Mouse (Mus musculus) stomach, embryonic 16.5 days (tissue): ENCODE measurements at regions not wholly inside any gene's neighbourhood (a gene's known extent, or its start where the extent isn't known, plus 50 kb on each side); places are given as distances from the start of the nearest gene placed in this dataset.

ENCODE experiments used
- ATAC-seq: fragments of 200-750 bp; cut with Nextera tagmentation; 2 replicates; pipeline ENCODE4 v1.8.0; 2017; ENCODE audit warnings: moderate number of reproducible peaks, moderate TSS enrichment; ENCODE audit not compliant: insufficient read depth, low FRiP score
- H3K27ac ChIP-seq: fragments of 300-500 bp; sonication (generic); 2 replicates; pipeline ENCODE4 v1.5.1; 2014; ENCODE audit warnings: low read length
- H3K27me3 ChIP-seq: fragments of 300-500 bp; sonication (generic); 2 replicates; pipeline ENCODE4 v1.6.1; 2014; ENCODE audit warnings: low read length, control low read depth, mixed read lengths; ENCODE audit not compliant: control insufficient read depth, insufficient read depth
- H3K36me3 ChIP-seq: fragments of 300-500 bp; sonication (generic); 2 replicates; pipeline ENCODE4 v1.6.1; 2014; ENCODE audit warnings: low read length; ENCODE audit not compliant: control insufficient read depth, insufficient read depth
- H3K4me1 ChIP-seq: fragments of 300-500 bp; sonication (generic); 2 replicates; pipeline ENCODE4 v1.6.1; 2014; ENCODE audit warnings: low read length, control low read depth, mixed read lengths; ENCODE audit not compliant: control insufficient read depth, insufficient read depth
- H3K4me2 ChIP-seq: fragments of 300-500 bp; sonication (generic); 2 replicates; pipeline ENCODE4 v1.6.1; 2014; ENCODE audit warnings: low read depth, low read length, mixed read lengths
- H3K4me3 ChIP-seq: fragments of 300-500 bp; sonication (generic); replicated peaks from 2 replicates; pipeline ENCODE4 v1.5.1; 2014; ENCODE audit warnings: mild to moderate bottlenecking, low read length
- H3K9ac ChIP-seq: fragments of 300-500 bp; sonication (generic); 2 replicates; pipeline ENCODE4 v1.6.1; 2014; ENCODE audit warnings: low read length
- H3K9me3 ChIP-seq: fragments of 300-500 bp; sonication (generic); replicated peaks from 2 replicates; pipeline ENCODE4 v1.6.1; 2016; ENCODE audit warnings: low read length, control low read depth; ENCODE audit not compliant: control insufficient read depth
- WGBS: fragments of 180-500 bp; shearing (Covaris S2); extraction: QIAGEN DNeasy Blood & Tissue Kit; methylation state at CpG from one replicate; pipeline ENCODE4 v1.1.7; 2014; 5-methylcytosine and 5-hydroxymethylcytosine counted together

DNA sequence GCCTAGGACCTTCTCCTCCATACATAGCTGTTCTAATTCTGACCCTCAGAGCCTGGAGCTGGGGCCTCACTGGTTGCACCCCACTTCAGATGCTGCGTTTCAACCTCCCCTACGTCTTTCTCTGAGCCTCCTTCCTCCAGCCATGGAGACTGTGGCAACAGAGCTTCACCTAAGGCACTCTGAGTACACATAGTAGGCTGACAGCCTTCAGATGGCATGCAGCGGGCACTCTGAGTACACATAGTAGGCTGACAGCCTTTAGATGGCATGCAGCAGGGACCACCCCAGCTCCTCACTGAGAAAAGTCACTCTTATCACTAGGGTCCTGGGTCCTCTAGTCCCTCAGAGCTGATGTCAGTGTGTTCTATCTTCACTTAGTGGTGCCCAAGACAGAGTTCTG is 86.3 kb upstream of the Mvb12b start:
- Histone ChIP-seq H3K36me3 (no peaks in the 10 kb centered on the region), H3K4me2 (no peak overlapping the region), H3K4me1 (no peaks in the 10 kb centered on the region), H3K4me3 (no peak overlapping the region), H3K9ac (no peak overlapping the region), H3K27ac (no peak overlapping the region), H3K9me3 (no peaks in the 10 kb centered on the region), H3K27me3 (no peaks in the 10 kb centered on the region)
- ATAC-seq = no peak
- WGBS = 79% methylated on average over 3 of the region's 3 CpGs

DNA sequence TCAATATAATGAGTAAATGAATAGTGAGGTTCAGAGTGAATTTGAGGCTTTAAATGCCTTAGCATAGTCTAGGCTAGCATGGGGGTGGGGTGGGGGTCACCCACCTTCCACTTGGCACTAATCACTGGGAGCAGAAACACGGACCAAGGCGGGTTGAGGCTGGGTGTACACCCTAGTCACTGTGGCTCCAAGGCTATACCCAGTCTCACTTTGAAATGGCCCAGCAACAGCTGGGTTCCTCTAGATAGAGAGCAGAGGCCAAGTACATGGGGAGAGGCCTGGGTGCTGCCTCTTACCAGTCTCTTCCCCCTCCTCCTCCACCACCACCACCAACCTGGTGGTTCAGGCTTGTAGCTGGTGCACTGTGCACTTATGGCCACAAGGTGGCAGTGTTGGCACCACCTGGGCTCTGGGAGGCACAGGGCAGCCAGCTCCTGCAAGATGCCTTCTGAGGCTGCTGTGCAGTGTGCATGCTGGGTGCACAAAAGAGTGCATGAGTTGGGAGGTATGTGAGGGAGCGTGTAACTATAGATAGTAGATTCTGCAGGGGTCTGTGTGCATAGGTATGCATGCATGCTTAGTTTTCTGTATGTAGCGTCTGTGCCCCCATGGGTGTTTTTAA is 85.6 kb upstream of the Mvb12b start:
- no peaks in the 10 kb centered on the region for H3K36me3 ChIP-seq
- WGBS = 69% methylated on average over 4 of the region's 4 CpGs
- ATAC-seq = peak; percentile 59; the same call in 1 of the 2 replicates
- H3K4me3 ChIP-seq = no peak overlapping the region
- H3K4me2 ChIP-seq = no peak overlapping the region
- H3K27me3 ChIP-seq = no peaks in the 10 kb centered on the region
- no peaks in the 10 kb centered on the region for H3K4me1 ChIP-seq
- H3K9me3 ChIP-seq = no peaks in the 10 kb centered on the region
- H3K9ac ChIP-seq = no peak overlapping the region
- H3K27ac ChIP-seq = no peak overlapping the region

DNA sequence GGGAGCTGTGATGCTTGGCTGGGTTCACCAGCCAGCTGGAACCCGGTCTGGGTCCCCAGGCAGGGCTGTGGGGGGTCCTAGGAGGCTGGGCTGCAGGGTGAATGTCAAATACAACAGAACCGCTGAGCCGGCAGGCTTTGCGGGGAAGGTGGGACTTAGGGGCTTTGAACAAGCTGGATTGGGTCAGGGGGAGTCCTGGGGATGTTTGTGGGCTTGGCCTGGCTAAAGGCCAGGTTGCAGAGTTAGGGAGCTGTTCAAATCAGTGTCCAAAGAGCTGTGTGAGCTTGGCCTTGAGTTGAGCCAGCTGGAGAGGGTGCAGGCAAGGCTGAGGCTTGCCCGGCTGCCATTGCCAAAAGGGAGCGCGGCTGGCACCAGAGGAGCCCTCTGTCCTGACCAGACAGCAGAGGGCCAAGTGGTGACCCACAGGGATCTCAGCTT is 79.3 kb upstream of the Mvb12b start:
- H3K9ac ChIP-seq = peak overlapping the region; percentile 60
- H3K27me3 ChIP-seq = no peaks in the 10 kb centered on the region
- peaks cover 7% of the 10 kb centered on the region; the same call in 1 of the 2 replicates for H3K4me1 ChIP-seq
- no peaks in the 10 kb centered on the region for H3K36me3 ChIP-seq
- H3K9me3 ChIP-seq = no peaks in the 10 kb centered on the region
- peak overlapping the region; percentile 33 for H3K4me3 ChIP-seq
- peak; percentile 73; the same call in 1 of the 2 replicates for ATAC-seq
- peak overlapping the region; percentile 47 for H3K4me2 ChIP-seq
- 23% methylated on average over 7 of the region's 7 CpGs for WGBS
- H3K27ac ChIP-seq = no peak overlapping the region

DNA sequence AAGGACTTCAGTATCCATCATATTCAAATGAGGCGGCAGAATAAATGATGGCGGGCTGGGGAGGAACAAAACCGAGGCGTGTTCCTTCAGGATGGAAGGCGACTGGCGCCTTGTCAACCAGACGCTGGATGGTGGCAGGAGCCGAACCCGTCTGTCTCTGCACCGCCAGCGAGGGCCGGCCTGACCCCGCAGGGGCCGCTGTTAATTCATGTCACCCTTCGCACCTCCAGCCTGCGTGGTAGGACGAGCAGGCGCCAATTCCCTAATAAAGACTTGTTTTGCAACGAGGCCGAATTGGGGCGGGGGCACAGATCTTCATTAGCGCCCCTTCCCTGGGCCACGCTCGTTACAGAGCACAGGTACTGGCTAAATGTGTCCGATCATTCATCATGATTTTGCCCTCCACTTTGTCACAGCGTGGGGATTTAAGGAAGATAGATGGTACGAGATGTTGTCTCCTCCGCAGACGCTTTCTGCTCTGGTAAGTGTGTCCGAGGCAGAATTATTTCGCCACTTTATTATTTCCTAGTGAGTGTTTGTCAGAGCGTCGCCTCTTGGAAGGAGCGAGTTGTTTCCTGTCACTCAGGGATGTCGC is 78.7 kb upstream of the Mvb12b start:
- 16% methylated on average over 35 of the region's 35 CpGs for WGBS
- no peak overlapping the region for H3K27ac ChIP-seq
- H3K4me2 ChIP-seq = peak overlapping the region; percentile 47
- H3K36me3 ChIP-seq = no peaks in the 10 kb centered on the region
- no peaks in the 10 kb centered on the region for H3K27me3 ChIP-seq
- H3K4me3 ChIP-seq = peak overlapping the region; percentile 33
- H3K9ac ChIP-seq = peak overlapping the region; percentile 60
- H3K4me1 ChIP-seq = peaks cover 7% of the 10 kb centered on the region; the same call in 1 of the 2 replicates
- H3K9me3 ChIP-seq = no peaks in the 10 kb centered on the region
- ATAC-seq = no peak

DNA sequence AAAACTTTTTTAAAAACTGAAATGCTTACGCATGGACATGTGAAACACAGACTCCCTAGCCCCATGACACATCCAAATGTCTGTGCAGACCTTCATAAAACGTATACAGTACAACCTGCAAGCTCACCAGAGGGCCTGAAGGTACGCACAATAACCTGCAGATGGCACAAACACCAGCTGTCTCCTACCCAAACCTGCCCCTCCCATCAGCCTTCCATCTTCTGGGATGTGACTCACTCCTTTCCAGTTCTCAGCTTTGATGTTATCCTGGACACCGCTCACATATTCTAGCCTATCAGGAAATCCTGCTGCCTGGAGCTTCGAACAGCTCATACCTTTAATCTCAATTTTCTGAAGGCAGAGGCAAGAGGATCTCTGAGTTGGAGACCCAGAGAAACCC is 76.3 kb upstream of the Mvb12b start:
- 81% methylated on average over 5 of the region's 5 CpGs for WGBS
- Histone ChIP-seq H3K9me3 (no peaks in the 10 kb centered on the region), H3K27me3 (no peaks in the 10 kb centered on the region), H3K27ac (no peak overlapping the region), H3K4me2 (no peak overlapping the region), H3K4me1 (peaks cover 7% of the 10 kb centered on the region; the same call in 1 of the 2 replicates), H3K9ac (no peak overlapping the region), H3K36me3 (no peaks in the 10 kb centered on the region), H3K4me3 (no peak overlapping the region)
- no peak for ATAC-seq

DNA sequence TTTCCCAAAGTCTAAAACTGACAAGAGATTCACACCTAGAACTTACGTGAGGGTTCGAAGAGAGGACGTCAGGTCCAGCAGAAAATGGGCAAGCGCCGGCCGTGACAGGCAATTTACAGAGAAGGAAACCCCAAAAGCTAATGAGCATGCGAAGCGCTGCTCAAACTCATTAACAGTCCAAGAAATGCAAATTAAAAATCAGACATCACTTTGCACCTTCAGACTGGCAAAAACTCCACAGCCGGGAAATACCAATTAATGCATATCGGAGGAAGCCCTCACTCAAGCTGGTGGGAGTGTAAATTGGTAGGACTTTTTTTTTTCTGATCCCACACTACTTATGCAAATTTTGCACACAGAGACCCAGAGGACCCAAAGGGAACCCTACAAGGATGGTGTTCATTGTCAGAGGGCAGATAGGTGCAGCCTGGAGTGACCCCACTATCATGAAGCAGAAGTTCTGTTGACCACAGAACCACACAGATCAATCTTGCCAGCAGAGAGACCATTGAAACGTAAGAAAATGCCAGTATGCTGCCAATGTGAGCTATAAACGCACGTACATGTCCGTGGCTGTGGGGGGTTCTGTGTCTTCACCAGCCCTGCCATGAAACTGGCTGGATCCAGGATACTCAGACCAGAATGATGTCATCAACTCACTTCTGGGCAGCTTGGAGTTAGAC is 74.8 kb upstream of the Mvb12b start:
- no peak for ATAC-seq
- Histone ChIP-seq H3K9me3 (no peaks in the 10 kb centered on the region; the same call in 1 of the 2 replicates), H3K27ac (no peak overlapping the region), H3K36me3 (no peaks in the 10 kb centered on the region), H3K9ac (no peak overlapping the region), H3K4me1 (peaks cover 7% of the 10 kb centered on the region; the same call in 1 of the 2 replicates), H3K27me3 (no peaks in the 10 kb centered on the region), H3K4me3 (no peak overlapping the region), H3K4me2 (no peak overlapping the region)
- WGBS = 86% methylated on average over 14 of the region's 14 CpGs

DNA sequence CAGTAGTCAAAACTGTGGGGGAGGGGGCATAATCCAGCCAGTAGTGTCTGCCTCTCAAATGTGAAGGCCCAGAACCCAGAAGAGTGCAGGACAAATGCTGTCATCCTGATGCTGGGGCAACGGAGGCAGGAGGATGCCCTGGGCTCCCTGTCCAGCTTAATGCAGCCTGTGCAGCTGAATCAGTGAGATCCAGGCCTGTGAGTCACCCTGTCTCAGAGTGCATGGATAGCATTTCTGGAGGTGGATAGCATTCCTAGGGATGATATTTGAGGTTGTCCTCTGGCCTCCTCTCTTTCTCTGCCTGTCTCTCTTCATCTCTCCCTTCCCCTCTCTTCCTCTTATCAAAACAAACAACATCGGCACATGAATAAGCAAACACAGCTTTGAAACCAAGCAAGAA is 73.8 kb upstream of the Mvb12b start:
- 51% methylated on average over 2 of the region's 2 CpGs for WGBS
- Histone ChIP-seq H3K36me3 (no peaks in the 10 kb centered on the region), H3K9ac (no peak overlapping the region), H3K27me3 (no peaks in the 10 kb centered on the region), H3K4me3 (no peak overlapping the region), H3K9me3 (no peaks in the 10 kb centered on the region; the same call in 1 of the 2 replicates), H3K27ac (no peak overlapping the region), H3K4me1 (peaks cover 7% of the 10 kb centered on the region; the same call in 1 of the 2 replicates), H3K4me2 (no peak overlapping the region)
- ATAC-seq = no peak

DNA sequence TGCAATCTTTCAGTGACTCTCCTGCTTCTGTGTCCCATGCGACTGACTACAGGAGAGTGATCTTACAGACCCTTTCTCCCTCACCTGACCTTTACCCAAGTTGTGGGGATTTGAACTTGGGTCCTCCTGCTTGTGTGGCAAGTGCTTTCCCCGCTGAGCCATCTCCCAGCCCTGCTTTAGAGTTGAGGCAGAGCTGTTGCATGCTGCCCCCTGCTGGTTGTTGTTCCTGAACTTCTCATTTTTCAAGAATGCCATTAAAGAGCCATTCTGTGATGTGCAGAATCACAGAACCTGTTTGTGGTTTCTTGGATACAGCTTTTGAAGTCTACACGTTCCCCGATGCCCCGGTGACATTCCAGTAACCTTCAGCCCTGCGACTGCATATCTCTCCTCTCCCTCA is 70.0 kb upstream of the Mvb12b start:
- no peak overlapping the region for H3K4me2 ChIP-seq
- no peak overlapping the region for H3K9ac ChIP-seq
- no peak for ATAC-seq
- H3K36me3 ChIP-seq = no peaks in the 10 kb centered on the region
- no peaks in the 10 kb centered on the region for H3K4me1 ChIP-seq
- H3K4me3 ChIP-seq = no peak overlapping the region
- no peaks in the 10 kb centered on the region for H3K27me3 ChIP-seq
- WGBS = 58% methylated on average over 6 of the region's 6 CpGs
- H3K27ac ChIP-seq = no peak overlapping the region
- no peaks in the 10 kb centered on the region; the same call in 1 of the 2 replicates for H3K9me3 ChIP-seq

DNA sequence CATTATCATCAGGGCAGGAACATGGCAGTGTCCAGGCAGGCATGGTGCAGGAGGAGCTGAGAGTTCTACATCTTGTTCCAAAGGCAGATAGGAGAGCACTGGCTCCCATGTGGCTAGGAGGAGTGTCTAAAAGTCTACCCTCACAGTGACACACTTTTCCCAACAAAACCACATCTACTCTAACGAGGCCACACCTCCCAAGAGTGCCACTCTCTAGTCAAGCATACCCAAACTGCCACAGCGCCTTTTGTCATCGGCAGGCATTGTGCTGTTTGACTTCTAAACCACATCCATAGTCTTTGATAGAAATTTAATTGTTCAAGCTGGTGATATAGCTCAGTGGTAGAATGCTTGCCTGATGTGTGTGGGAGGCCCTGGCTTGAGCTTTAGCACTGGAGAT is 56.6 kb upstream of the Mvb12b start:
- no peak for ATAC-seq
- H3K36me3 ChIP-seq = no peaks in the 10 kb centered on the region
- H3K27ac ChIP-seq = no peak overlapping the region
- H3K4me3 ChIP-seq = no peak overlapping the region
- no peak overlapping the region for H3K4me2 ChIP-seq
- H3K9me3 ChIP-seq = no peaks in the 10 kb centered on the region
- H3K4me1 ChIP-seq = no peaks in the 10 kb centered on the region
- WGBS = 89% methylated on average over 3 of the region's 3 CpGs
- no peak overlapping the region for H3K9ac ChIP-seq
- H3K27me3 ChIP-seq = no peaks in the 10 kb centered on the region
